Mouse (Mus musculus): ENCODE data around the gene Ifna6. TPM values are rescaled to one million over a fixed set of nuclear protein-coding genes. Genes with fewer than 3 reads are reported as not detected.
A peak's percentile ranks its signal among the peaks of the same experiment; 100 is the strongest.
"Not testable (repeated sequence)": the region's sequence is repeated elsewhere in the genome, so short reads cannot be mapped to it uniquely, and the experiment has no call there.

Gene Ifna6
- polyA plus RNA-seq, 1 experiment from 2014 or later: not detected

GRCm38 (mm10) chr4:88793936-88794675 lies 33.1 kb upstream of the Ifna6 start, which contains the start of gene Gm13275:
Gene Gm13275 (plus strand): TSS chr4:88794487.
- H3K9me3 ChIP-seq (ENCODE audit: low read length); H3K36me3 ChIP-seq (ENCODE audit: insufficient read depth, low read length); H3K27me3 ChIP-seq (replicated peaks; ENCODE audit: insufficient read depth, low read length); H3K4me3 ChIP-seq (ENCODE audit: low read depth, low read length); H3K4me1 ChIP-seq (ENCODE audit: insufficient read depth, low read depth, low read length); DNase-seq (ENCODE audit: low spot score); H3K9ac ChIP-seq (replicated peaks; ENCODE audit: low read depth); H3K4me2 ChIP-seq (replicated peaks; ENCODE audit: low read depth, low read length); ATAC-seq; H3K27ac ChIP-seq (ENCODE audit: low read length): not testable (repeated sequence)
- WGBS: 0% methylated on average over 6 of the region's 52 CpGs
- peak; percentile 49 for TF ChIP-seq CTCF (IDR thresholded peaks at IDR 0.05)

DNA sequence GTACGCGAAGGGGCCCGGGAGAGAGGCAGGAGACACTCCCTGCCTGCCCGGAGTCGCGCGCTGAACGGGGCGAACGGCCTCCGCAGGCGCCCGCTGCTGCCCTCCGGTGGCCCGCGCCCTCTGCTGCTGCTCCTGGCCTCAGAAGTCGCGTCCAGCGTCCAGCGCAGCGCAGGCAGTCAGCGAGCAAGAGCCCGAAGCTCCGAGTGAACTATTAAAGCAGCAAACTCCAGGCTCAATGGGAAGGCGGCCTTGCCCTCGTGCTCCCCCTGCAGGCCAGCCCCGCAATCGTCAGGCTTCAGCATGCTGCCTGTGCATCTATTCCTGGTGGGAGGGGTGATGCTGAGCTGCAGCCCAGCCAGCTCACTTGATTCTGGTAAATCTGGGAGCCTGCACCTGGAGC lies 30.1 kb upstream of the Ifna6 start, which contains the start of gene Gm13279:
Gene Gm13279 (plus strand): TSS at position 301 of the 400 bp plus-strand sequence.
- H3K9me3 ChIP-seq (ENCODE audit: low read length); H3K27me3 ChIP-seq (replicated peaks; ENCODE audit: insufficient read depth, low read length); ATAC-seq; DNase-seq (ENCODE audit: low spot score); H3K27ac ChIP-seq (ENCODE audit: low read length); H3K9ac ChIP-seq (replicated peaks; ENCODE audit: low read depth); H3K36me3 ChIP-seq (ENCODE audit: insufficient read depth, low read length); H3K4me1 ChIP-seq (ENCODE audit: insufficient read depth, low read depth, low read length); H3K4me3 ChIP-seq (ENCODE audit: low read depth, low read length); H3K4me2 ChIP-seq (replicated peaks; ENCODE audit: low read depth, low read length): not testable (repeated sequence)
- WGBS: no CpG with 5 or more reads among the region's 28 CpGs

DNA sequence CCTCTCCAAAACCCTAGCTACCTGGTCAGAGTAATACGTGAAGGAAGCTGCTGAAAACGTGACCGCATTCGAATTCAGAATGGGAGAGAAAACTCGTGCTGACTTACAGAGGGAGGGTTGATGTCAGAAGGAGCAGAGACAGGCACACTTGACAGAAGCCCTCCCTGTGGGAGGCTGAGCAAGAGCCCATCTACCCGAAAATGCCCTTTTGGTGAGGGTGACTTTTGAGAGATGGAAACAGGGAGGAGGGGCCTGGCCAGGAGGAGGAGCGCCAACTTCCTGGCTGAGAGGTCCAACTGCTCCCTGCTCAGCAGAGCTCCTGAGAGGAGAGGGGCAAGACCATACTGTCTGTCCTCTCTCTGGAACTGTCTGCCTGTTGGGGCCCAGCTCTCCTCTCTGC lies 27.9 kb upstream of the Ifna6 start, which contains the start of gene Gm13285:
Gene Gm13285 (plus strand): TSS at position 301 of the 400 bp plus-strand sequence.
- H3K4me1 ChIP-seq (ENCODE audit: insufficient read depth, low read depth, low read length); H3K4me2 ChIP-seq (replicated peaks; ENCODE audit: low read depth, low read length); H3K4me3 ChIP-seq (ENCODE audit: low read depth, low read length); H3K9me3 ChIP-seq (ENCODE audit: low read length); ATAC-seq; H3K9ac ChIP-seq (replicated peaks; ENCODE audit: low read depth); H3K36me3 ChIP-seq (ENCODE audit: insufficient read depth, low read length); DNase-seq (ENCODE audit: low spot score); H3K27me3 ChIP-seq (replicated peaks; ENCODE audit: insufficient read depth, low read length); H3K27ac ChIP-seq (ENCODE audit: low read length): not testable (repeated sequence)
- 14% methylated on average over 1 of the region's 7 CpGs for WGBS

GRCm38 (mm10) chr4:88802954-88803353 lies 24.3 kb upstream of the Ifna6 start, which contains the start of gene Gm13287:
Gene Gm13287 (plus strand): TSS chr4:88803254.
- not testable (repeated sequence) for H3K4me2 ChIP-seq (replicated peaks; ENCODE audit: low read depth, low read length); H3K9ac ChIP-seq (replicated peaks; ENCODE audit: low read depth); DNase-seq (ENCODE audit: low spot score)

GRCm38 (mm10) chr4:88805231-88805630 lies 22.0 kb upstream of the Ifna6 start, which contains the start of gene Gm13288:
Gene Gm13288 (plus strand): TSS chr4:88805531.
- not testable (repeated sequence) for DNase-seq (ENCODE audit: low spot score); ATAC-seq; H3K4me2 ChIP-seq (replicated peaks; ENCODE audit: low read depth, low read length); H3K4me1 ChIP-seq (ENCODE audit: insufficient read depth, low read depth, low read length); H3K36me3 ChIP-seq (ENCODE audit: insufficient read depth, low read length); H3K27ac ChIP-seq (ENCODE audit: low read length); H3K9ac ChIP-seq (replicated peaks; ENCODE audit: low read depth); H3K27me3 ChIP-seq (replicated peaks; ENCODE audit: insufficient read depth, low read length); H3K9me3 ChIP-seq (ENCODE audit: low read length); H3K4me3 ChIP-seq (ENCODE audit: low read depth, low read length)
- no CpG with 5 or more reads among the region's 8 CpGs for WGBS

More at GRCm38 (mm10) chr4:88802954-88803353, 24.3 kb upstream of the Ifna6 start, which contains the start of gene Gm13287:
- H3K4me3 ChIP-seq (ENCODE audit: low read depth, low read length); H3K36me3 ChIP-seq (ENCODE audit: insufficient read depth, low read length); H3K27ac ChIP-seq (ENCODE audit: low read length); H3K4me1 ChIP-seq (ENCODE audit: insufficient read depth, low read depth, low read length); H3K27me3 ChIP-seq (replicated peaks; ENCODE audit: insufficient read depth, low read length); ATAC-seq; H3K9me3 ChIP-seq (ENCODE audit: low read length): not testable (repeated sequence)
- WGBS: no CpG with 5 or more reads among the region's 29 CpGs

DNA sequence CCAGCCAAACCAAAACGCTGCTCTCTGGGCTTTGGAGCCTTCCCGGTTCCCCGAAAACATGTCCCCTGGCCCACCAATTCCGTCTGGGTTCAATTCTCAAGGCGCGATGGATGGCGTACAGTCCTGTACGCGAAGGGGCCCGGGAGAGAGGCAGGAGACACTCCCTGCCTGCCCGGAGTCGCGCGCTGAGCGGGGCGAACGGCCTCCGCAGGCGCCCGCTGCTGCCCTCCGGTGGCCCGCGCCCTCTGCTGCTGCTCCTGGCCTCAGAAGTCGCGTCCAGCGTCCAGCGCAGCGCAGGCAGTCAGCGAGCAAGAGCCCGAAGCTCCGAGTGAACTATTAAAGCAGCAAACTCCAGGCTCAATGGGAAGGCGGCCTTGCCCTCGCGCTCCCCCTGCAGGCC lies 21.5 kb upstream of the Ifna6 start:
- not testable (repeated sequence) for H3K27me3 ChIP-seq (replicated peaks; ENCODE audit: insufficient read depth, low read length); H3K36me3 ChIP-seq (ENCODE audit: insufficient read depth, low read length); H3K4me1 ChIP-seq (ENCODE audit: insufficient read depth, low read depth, low read length); H3K4me2 ChIP-seq (replicated peaks; ENCODE audit: low read depth, low read length); DNase-seq (ENCODE audit: low spot score); H3K27ac ChIP-seq (ENCODE audit: low read length); ATAC-seq; H3K9ac ChIP-seq (replicated peaks; ENCODE audit: low read depth); H3K4me3 ChIP-seq (ENCODE audit: low read depth, low read length); H3K9me3 ChIP-seq (ENCODE audit: low read length)
- no CpG with 5 or more reads among the region's 34 CpGs for WGBS
- peak; percentile 43 for TF ChIP-seq CTCF (IDR thresholded peaks at IDR 0.05)

- ATAC-seq (no peak), DNase-seq (ENCODE audit: low spot score) (no peak)
- no peaks in the 10 kb centered on the region for H3K9me3 ChIP-seq (ENCODE audit: low read length)
- no peaks in the 10 kb centered on the region for H3K36me3 ChIP-seq (ENCODE audit: insufficient read depth, low read length)
- TF ChIP-seq EP300 (IDR thresholded peaks at IDR 0.05) (no peak), CTCF (IDR thresholded peaks at IDR 0.05) (no peak)
- 43% methylated on average over 3 of the region's 3 CpGs for whole genome bisulfite sequencing
- H3K4me1 ChIP-seq (ENCODE audit: insufficient read depth, low read depth, low read length): no peaks in the 10 kb centered on the region
- no peak within 1 kb of the TSS for H3K4me3 ChIP-seq (ENCODE audit: low read depth, low read length)
- no peaks in the 10 kb centered on the region for H3K27me3 ChIP-seq (replicated peaks; ENCODE audit: insufficient read depth, low read length)
- no peak within 1 kb of the TSS for H3K27ac ChIP-seq (ENCODE audit: low read length)
- no peak within 1 kb of the TSS for H3K4me2 ChIP-seq (replicated peaks; ENCODE audit: low read depth, low read length)
- no peak within 1 kb of the TSS for H3K9ac ChIP-seq (replicated peaks; ENCODE audit: low read depth)
Measured at GRCm38 (mm10) chr4:88815928-88816327, 11.3 kb upstream of the Ifna6 start, which contains the start of gene Ifna7. Gene Ifna7 (plus strand): TSS chr4:88816228.
